Mouse (Mus musculus) monocyte, adult 5-6 weeks (primary cell): ENCODE measurements around the gene Zfp445. TPM values are rescaled to one million over a fixed set of nuclear protein-coding genes. Genes with fewer than 3 reads are reported as not detected.
A peak's percentile ranks its signal among the peaks of the same experiment; 100 is the strongest.

ENCODE experiments used
- ATAC-seq: fragments of 153-309, 156-312 bp; replicated peaks from 2 replicates; pipeline ENCODE4 v1.8.0; 2017; ENCODE audit warnings: mild to moderate bottlenecking; ENCODE audit not compliant: low TSS enrichment, insufficient number of reproducible peaks, severe bottlenecking, poor library complexity, low FRiP score
- total RNA-seq: library from RNA; stranded (forward); fragments of 200-1000, 200-491, 200-594 nt; gene quantifications from 3 replicates; pipeline ENCODE4 v1.2.3, GENCODE M21; 2017

Zfp445 gene
- total RNA-seq, 1 experiment from 2014 or later = 95.0 TPM

- no peak for ATAC-seq
Measured at GRCm38 (mm10) chr9:122843760-122844159, 22.0 kb downstream of the Zfp445 start, which contains the start of gene Gm35549. Gene Gm35549, minus strand, starts transcription at chr9:122844035.

- no peak for ATAC-seq
Measured at GRCm38 (mm10) chr9:122837680-122838079, 28.1 kb downstream of the Zfp445 start.

GRCm38 (mm10) chr9:122837216-122837615 lies 28.6 kb downstream of the Zfp445 start:
- ATAC-seq = no peak

- ATAC-seq = no peak
Measured at GRCm38 (mm10) chr9:122836790-122837189, 29.0 kb downstream of the Zfp445 start.

DNA sequence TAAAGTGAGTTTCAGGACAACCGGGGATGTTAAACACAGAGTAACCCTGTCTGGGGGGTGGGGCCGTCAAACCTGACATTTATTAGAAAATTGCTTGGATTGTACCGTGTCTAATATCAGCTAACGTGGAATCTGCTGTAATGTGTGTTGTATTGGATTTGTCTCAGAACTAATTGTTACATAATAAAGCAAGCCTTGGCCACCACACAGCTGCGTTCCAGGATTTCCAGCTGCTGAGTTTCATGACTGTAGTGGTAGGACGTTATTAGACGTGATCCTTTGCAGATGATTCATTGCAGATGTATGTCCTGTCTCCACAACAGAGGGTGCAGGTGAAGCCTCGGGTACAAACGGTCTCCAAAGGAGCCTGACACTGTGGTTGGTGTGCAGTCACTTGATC lies 29.7 kb downstream of the Zfp445 start:
- no peak for ATAC-seq

GRCm38 (mm10) chr9:122829826-122830380 lies 35.9 kb downstream of the Zfp445 start:
- no peak for ATAC-seq

DNA sequence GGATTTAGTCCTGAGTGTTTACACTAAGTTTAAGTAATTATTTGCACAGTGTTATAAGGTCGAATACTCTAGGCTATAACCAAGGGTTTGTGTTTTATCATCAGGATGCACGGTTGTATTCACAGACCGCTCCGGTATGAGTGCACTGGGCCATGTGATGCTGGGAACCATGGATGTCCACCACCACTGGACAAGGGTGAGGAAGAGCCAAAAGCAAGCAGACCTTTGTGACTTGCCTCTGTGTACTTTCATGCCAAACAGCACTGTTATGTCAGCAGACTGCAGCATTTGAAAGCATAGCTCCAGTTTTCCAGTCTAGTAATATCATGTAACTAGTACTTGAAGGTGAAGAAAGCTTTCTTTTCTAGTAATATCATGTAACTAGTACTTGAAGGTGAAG lies 39.1 kb downstream of the Zfp445 start:
- ATAC-seq = no peak

DNA sequence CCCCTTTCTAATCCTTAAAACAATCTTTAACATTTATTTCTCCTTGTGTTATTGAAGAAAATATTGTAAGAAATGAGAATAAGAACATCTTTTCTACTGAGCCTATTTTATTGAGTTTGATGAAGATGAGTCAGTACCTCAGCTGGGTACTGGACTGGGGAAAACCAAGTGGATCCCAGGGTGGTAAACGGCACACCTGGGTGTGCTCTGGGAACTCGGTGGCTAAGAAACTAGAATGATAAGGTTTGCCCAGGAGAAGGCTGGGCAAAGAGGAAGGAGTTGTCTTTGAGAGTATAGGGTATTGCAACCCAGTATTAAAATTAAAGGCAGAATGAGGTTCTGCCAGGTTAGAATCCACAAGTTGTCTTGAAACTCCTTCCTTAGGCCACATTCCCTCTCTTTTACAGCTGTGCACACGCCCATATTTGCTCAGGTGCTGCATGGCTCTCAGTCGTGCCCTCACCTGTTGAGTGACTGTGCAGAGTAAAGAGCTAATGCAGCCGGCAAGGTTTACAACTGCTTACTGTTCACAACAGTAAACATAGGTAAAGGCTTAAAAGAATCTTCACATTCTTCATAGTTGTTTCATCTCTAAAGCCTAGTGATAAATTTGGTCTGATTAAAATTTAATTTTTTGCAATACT lies 42.3 kb downstream of the Zfp445 start:
- no peak for ATAC-seq

DNA sequence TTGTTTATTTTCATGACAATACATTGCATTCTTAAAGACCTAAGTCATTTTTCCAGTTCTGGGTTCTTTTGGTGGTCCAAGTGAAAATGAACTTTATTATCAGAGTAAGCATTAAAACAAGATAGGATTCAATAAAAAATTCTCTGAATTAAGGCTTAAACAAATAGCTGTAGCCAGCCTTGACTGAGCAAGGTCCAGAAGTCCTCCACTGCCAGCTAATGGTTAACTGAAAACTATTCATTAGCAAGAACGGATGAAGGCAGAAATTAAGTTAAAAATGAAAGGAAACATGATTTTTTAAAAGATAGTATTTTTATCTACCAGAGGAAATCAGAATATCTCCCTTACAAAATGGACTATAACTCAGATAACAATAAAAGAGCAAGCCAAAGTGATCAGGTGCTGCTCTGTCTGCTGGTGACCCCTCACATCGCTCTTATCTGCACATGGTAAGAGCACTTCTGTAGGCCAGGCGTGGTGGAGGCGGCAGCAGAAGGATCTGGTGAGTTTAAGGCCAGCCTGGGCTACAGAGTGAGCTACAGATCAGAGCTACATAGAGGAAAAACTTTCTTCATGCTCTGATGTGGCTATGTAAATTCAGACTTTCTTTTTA lies 50.5 kb downstream of the Zfp445 start:
- ATAC-seq = no peak

DNA sequence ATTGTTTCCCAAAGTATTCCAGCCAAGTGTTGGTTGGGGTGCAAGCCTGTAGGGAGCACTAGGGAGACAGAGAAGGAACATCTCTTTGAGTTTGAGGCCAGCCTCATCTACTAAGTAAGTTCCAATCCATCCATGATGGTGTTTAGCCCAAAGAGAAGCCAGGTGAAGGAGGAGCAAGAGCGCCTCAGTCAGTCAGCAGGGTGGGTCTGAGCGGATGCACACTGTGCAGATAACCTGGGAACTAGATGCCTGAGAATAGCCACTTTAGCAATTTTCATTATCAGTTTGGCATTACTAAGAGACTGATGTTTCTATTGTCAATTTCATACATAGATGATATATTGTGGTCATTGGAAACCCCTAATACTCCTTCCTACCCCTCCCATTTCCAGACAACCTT lies 51.0 kb downstream of the Zfp445 start:
- ATAC-seq = no peak

- no peak for ATAC-seq
Measured at GRCm38 (mm10) chr9:122812386-122812785, 53.4 kb downstream of the Zfp445 start.

DNA sequence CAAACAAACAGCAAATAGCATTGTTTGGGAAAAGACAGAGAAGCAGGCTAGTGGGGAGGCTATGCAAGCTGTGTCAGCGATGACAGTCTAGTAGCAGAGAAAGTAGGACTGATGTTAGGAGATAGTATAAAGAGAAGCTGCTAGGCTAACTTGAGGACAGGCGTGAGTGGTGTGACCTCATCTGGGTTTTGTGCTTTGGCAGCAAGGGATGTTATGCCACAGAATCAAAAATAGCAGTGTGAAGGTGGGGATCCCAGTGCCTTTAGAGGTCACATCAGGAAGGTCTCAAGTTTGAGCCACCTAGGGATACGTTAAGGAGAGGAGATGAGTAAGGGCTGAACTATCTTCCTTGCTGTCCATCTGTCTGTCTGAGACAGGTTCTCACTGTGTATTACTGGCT lies 55.6 kb downstream of the Zfp445 start:
- no peak for ATAC-seq

DNA sequence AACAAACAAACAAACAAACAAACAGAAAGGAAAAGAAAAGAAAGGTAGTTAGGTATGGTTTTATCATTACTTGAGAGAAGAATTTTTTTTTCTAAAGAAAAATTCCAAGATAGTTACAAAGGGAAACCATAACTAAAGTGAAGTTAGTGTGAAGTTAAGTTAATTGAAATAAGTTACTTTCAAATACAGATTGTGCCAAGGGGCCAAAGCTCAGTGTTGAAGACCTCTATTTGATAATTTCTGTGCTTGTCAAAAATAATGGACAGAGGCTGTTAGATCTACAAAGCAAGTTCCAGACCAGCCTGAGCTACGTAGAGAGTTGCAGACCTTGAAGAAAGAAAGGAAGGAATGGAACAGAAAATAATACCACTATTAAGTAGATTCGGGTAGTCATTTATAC lies 58.6 kb downstream of the Zfp445 start:
- no peak for ATAC-seq

GRCm38 (mm10) chr9:122805845-122806341 lies 59.9 kb downstream of the Zfp445 start:
- no peak for ATAC-seq

DNA sequence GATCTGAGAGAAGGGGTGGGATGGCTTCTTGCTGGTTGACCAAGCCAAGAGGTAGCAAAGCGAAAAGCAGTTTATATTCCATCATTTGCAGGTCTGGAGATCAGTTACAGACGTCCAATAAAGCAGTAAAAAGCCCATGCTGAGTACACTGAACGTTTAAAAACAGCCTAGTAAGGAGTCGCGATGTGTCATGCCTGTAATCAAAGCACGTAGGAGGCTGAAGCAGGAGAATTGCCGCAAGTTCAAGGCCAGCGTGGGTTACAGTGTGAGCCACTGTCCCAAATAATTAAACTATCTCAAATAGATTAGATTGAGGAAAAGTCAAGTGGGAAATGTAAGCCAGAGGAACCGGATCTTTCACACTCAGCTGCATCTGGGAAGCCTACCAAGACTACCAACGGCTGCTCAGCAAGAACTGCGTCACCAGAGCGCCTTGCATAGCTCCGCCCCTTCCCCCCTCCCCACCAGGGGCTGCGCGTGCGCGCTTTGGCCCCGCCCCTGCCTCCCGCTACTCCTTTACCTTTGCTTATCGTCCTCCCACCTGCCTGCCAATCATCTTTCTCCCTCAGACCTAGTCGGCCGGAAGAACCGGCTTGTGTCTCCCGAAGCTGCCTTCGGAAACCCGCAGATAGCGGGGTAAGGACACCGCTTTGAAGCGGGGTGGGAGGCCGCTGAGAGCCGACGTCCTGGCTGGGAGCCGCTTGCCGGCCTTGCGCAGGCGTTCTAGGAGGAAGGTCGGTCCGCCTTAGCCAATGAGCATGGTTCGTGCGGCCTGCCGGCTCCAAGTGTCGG lies 60.6 kb downstream of the Zfp445 start, which contains the start of gene Tcaim:
TSS of gene Tcaim (plus strand) at position 487 of the 792 bp plus-strand sequence.
- peak; percentile 92 for ATAC-seq

Other genes starting within 250 kb of the Zfp445 start
- not detected in 3 replicates for gene Topaz1, start 118.7 kb downstream of the Zfp445 start, total RNA-seq
- 6.7 to 12.6 TPM (median 7.8 TPM) in 3 replicates for gene Tcaim, start 60.5 kb downstream of the Zfp445 start, total RNA-seq
- not detected in 3 replicates for gene Gm35549, start 22.0 kb downstream of the Zfp445 start, total RNA-seq
- 3.0 to 13.1 TPM (median 4.2 TPM) in 3 replicates for gene Zkscan7, start 19.7 kb upstream of the Zfp445 start, total RNA-seq
- 2.0 to 2.2 TPM (median 2.0 TPM) in 3 replicates for gene Zfp105, start 57.1 kb upstream of the Zfp445 start, total RNA-seq
- gene 1110059G10Rik, start 85.0 kb upstream of the Zfp445 start, total RNA-seq = 31.8 to 48.4 TPM (median 37.1 TPM) in 3 replicates
- gene Kif15, start 85.0 kb upstream of the Zfp445 start, total RNA-seq = 7.2 to 11.6 TPM (median 8.7 TPM) in 3 replicates
- gene Tmem42, start 155.3 kb upstream of the Zfp445 start, total RNA-seq = 3.2 to 5.0 TPM (median 3.9 TPM) in 3 replicates
- gene Tgm4, start 168.7 kb upstream of the Zfp445 start, total RNA-seq = 0.97 to 1.4 TPM in 2 of 3 replicates, not detected in the other
- 24.3 to 35.1 TPM (median 30.6 TPM) in 3 replicates for gene Zdhhc3, start 247.2 kb upstream of the Zfp445 start, total RNA-seq
- gene Exosc7, start 247.2 kb upstream of the Zfp445 start, total RNA-seq = 36.2 to 49.5 TPM (median 42.3 TPM) in 3 replicates